Mouse (Mus musculus): Measurements from ENCODE around the gene Sema4g. TPM values are rescaled to one million over a fixed set of nuclear protein-coding genes. Genes with fewer than 3 reads are reported as not detected.

Sema4g gene
- polyA plus RNA-seq, 1 experiment = 1.3 TPM

DNA sequence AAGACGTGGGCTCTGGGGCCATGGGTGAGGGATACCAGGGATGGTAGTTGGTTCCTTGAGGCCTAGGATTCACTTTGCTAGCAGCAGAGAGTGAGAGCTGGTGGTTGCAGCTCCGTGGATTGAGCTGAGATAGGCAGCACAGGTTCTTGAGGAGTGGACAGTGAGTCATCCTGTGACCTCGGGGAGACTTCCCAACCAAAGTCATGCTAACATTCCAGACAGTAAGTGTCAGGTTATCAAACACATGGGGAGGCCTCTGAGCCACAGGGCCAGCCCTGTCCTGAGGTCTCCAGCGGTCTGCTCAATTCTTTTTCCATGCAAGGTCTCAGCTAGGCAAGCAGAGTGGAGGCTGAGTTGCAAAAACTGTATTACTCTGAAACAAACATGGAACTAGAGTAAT lies 21.7 kb downstream of the Sema4g start:
- Histone ChIP-seq H3K27me3 (ENCODE audit: control insufficient read depth, insufficient read depth, low read length) (no peaks in the 10 kb centered on the region), H3K4me1 (ENCODE audit: control insufficient read depth, insufficient read depth, insufficient read length) (peaks cover 12% of the 10 kb centered on the region; the same call in 1 of the 2 replicates), H3K36me3 (ENCODE audit: control insufficient read depth, insufficient read depth, low read length) (peaks cover 3% of the 10 kb centered on the region; the same call in 1 of the 2 replicates), H3K4me3 (ENCODE audit: extremely low read depth, insufficient read depth, insufficient read length) (no peak overlapping the region), H3K27ac (ENCODE audit: insufficient read depth, low read length) (no peak overlapping the region)
- no peak for DNase-seq (ENCODE audit: low read depth in 1 of 2, low spot score in 2 of 2)
- TF ChIP-seq POLR2A (IDR thresholded peaks at IDR 0.05; ENCODE audit: low read depth, low read length) = no peak
- no peak for TF ChIP-seq CTCF (IDR thresholded peaks at IDR 0.05; ENCODE audit: extremely low read depth, insufficient read depth, insufficient read length, insufficient replicate concordance)
- WGBS = 91% methylated on average over 4 of the region's 4 CpGs

DNA sequence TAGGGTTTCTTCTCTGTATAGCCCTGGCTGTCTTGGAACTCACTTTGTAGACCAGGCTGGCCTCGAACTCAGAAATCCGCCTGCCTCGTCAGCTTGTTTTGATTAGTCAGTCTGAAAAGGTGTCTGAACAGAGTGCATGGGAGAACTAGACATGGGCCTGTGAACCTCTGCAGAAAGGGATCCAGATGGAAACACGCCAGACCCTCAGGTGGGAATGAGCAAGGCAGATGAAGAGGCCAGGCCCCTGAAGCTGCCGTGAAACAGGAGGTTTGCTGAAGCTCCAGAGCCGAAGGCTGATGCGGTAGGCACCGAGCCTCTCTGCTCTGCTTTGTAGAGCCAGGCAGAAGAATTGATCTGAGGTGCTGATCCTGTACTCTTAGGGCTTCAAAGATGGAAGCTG lies 23.3 kb downstream of the Sema4g start:
- Histone ChIP-seq H3K27me3 (ENCODE audit: control insufficient read depth, insufficient read depth, low read length) (peaks cover 1% of the 10 kb centered on the region; the same call in 1 of the 2 replicates), H3K36me3 (ENCODE audit: control insufficient read depth, insufficient read depth, low read length) (peaks cover 3% of the 10 kb centered on the region; the same call in 1 of the 2 replicates), H3K4me3 (ENCODE audit: extremely low read depth, insufficient read depth, insufficient read length) (no peak overlapping the region), H3K27ac (ENCODE audit: insufficient read depth, low read length) (no peak overlapping the region), H3K4me1 (ENCODE audit: control insufficient read depth, insufficient read depth, insufficient read length) (peaks cover 15% of the 10 kb centered on the region; the same call in 1 of the 2 replicates)
- 92% methylated on average over 8 of the region's 8 CpGs for WGBS
- TF ChIP-seq CTCF (IDR thresholded peaks at IDR 0.05; ENCODE audit: extremely low read depth, insufficient read depth, insufficient read length, insufficient replicate concordance) = no peak
- no peak for TF ChIP-seq POLR2A (IDR thresholded peaks at IDR 0.05; ENCODE audit: low read depth, low read length)
- DNase-seq (ENCODE audit: low read depth in 1 of 2, low spot score in 2 of 2) = no peak

DNA sequence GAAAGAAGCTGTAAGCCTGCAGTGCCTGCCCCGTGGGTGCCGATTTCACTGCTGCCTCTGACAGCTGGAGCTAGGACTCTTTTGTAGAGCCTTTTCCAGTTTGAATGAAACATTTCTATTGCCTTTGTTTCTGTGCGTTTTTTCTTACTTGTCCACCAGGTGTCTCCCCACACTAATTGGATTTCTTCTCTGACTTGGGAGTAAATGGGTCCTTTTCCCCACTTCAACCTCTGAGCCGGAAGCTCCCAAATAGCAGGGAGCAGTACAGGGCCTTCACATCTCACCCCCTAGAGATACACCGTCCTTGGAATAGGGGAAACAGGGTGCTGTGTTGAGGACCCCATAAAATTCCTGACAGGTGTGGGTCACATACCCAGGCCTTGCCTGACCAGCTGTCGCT lies 23.7 kb downstream of the Sema4g start:
- WGBS = 62% methylated on average over 6 of the region's 6 CpGs
- peaks cover 3% of the 10 kb centered on the region; the same call in 1 of the 2 replicates for H3K36me3 ChIP-seq (ENCODE audit: control insufficient read depth, insufficient read depth, low read length)
- no peak overlapping the region for H3K27ac ChIP-seq (ENCODE audit: insufficient read depth, low read length)
- TF ChIP-seq POLR2A (IDR thresholded peaks at IDR 0.05; ENCODE audit: low read depth, low read length) (no peak), CTCF (IDR thresholded peaks at IDR 0.05; ENCODE audit: extremely low read depth, insufficient read depth, insufficient read length, insufficient replicate concordance) (no peak)
- no peak overlapping the region for H3K4me3 ChIP-seq (ENCODE audit: extremely low read depth, insufficient read depth, insufficient read length)
- H3K27me3 ChIP-seq (ENCODE audit: control insufficient read depth, insufficient read depth, low read length) = peaks cover 4% of the 10 kb centered on the region
- DNase-seq (ENCODE audit: low read depth in 1 of 2, low spot score in 2 of 2) = no peak
- peaks cover 15% of the 10 kb centered on the region; the same call in 1 of the 2 replicates for H3K4me1 ChIP-seq (ENCODE audit: control insufficient read depth, insufficient read depth, insufficient read length)

DNA sequence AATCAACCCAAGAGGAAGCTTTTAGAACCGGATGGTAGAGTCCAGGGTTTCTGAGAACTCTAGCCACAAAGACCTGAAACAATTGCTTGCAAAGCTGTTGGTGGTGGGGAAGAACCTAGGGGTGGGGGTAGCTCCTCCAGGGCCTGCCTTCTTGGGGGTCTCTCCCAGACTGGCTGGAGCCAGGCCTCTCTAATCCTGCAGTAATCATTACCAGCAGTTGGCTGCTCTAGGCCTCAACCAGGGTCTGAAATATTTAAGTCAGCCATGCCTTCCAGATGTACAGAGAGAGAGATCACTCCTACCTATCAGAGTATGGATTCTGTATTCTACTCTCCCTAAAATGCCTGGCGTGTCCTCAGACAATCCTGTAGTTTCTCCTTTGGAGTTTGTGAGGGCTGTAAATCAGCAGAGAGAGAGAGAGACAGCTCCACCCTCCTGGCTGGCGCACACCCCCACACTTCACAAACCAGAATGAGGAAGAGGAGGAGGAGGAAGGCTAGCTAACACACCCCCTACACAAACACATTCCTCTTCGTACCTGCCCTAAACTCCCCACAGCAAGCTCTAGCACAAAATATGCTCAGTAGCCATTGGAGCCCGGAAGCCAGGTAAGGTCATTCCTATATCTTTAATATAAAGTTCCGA lies 24.8 kb downstream of the Sema4g start:
- 58% methylated on average over 6 of the region's 6 CpGs for WGBS
- peaks cover 11% of the 10 kb centered on the region for H3K27me3 ChIP-seq (ENCODE audit: control insufficient read depth, insufficient read depth, low read length)
- no peak overlapping the region for H3K4me3 ChIP-seq (ENCODE audit: extremely low read depth, insufficient read depth, insufficient read length)
- H3K36me3 ChIP-seq (ENCODE audit: control insufficient read depth, insufficient read depth, low read length) = peaks cover 3% of the 10 kb centered on the region; the same call in 1 of the 2 replicates
- DNase-seq (ENCODE audit: low read depth in 1 of 2, low spot score in 2 of 2) = no peak
- H3K27ac ChIP-seq (ENCODE audit: insufficient read depth, low read length) = no peak overlapping the region
- TF ChIP-seq CTCF (IDR thresholded peaks at IDR 0.05; ENCODE audit: extremely low read depth, insufficient read depth, insufficient read length, insufficient replicate concordance) (no peak), POLR2A (IDR thresholded peaks at IDR 0.05; ENCODE audit: low read depth, low read length) (no peak)
- peaks cover 15% of the 10 kb centered on the region; the same call in 1 of the 2 replicates for H3K4me1 ChIP-seq (ENCODE audit: control insufficient read depth, insufficient read depth, insufficient read length)

DNA sequence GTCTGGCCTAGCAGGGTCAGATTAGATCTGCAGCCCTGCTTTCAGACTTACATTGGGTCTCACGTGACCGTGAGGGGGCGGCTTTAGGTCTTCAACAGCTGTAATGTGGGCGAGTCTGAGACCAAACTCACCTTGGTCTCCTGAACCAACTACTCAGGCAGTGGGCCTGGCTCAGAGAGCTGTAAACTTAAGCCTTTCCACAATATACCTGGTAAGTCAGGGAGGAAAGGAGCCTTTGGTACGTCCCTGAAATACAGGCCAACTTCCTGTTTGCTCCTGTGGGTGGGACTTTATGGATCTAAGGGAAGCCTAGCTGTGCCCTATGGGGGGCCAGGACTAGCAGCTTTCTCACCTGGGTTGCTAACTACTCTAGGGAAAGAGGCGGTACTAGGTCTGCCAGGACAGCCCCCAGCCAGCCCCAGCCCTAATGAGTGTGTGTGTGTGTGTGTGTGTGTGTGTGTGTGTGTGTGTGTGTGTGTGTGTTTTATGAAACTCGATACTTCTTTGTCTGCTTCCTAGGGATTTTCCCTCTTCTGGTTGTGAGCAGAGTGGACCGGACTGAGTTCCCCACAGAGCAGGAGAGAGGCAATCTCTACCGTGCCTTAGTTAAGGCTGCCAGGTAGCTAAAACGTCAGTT lies 25.6 kb downstream of the Sema4g start, which contains the start of gene Lzts2:
Gene Lzts2, plus strand, starts transcription at position 80 of the 637 bp plus-strand sequence.
- H3K4me3 ChIP-seq (ENCODE audit: extremely low read depth, insufficient read depth, insufficient read length) = peak within 1 kb of the TSS; percentile 69
- peaks cover 3% of the 10 kb centered on the region; the same call in 1 of the 2 replicates for H3K36me3 ChIP-seq (ENCODE audit: control insufficient read depth, insufficient read depth, low read length)
- H3K4me1 ChIP-seq (ENCODE audit: control insufficient read depth, insufficient read depth, insufficient read length) = peaks cover 15% of the 10 kb centered on the region; the same call in 1 of the 2 replicates
- DNase-seq (ENCODE audit: low read depth in 1 of 2, low spot score in 2 of 2) = no peak
- peaks cover 11% of the 10 kb centered on the region for H3K27me3 ChIP-seq (ENCODE audit: control insufficient read depth, insufficient read depth, low read length)
- WGBS = 12% methylated on average over 10 of the region's 10 CpGs
- H3K27ac ChIP-seq (ENCODE audit: insufficient read depth, low read length) = peak within 1 kb of the TSS; percentile 55; the same call in 1 of the 2 replicates
- TF ChIP-seq CTCF (IDR thresholded peaks at IDR 0.05; ENCODE audit: extremely low read depth, insufficient read depth, insufficient read length, insufficient replicate concordance) (no peak), POLR2A (IDR thresholded peaks at IDR 0.05; ENCODE audit: low read depth, low read length) (no peak)

DNA sequence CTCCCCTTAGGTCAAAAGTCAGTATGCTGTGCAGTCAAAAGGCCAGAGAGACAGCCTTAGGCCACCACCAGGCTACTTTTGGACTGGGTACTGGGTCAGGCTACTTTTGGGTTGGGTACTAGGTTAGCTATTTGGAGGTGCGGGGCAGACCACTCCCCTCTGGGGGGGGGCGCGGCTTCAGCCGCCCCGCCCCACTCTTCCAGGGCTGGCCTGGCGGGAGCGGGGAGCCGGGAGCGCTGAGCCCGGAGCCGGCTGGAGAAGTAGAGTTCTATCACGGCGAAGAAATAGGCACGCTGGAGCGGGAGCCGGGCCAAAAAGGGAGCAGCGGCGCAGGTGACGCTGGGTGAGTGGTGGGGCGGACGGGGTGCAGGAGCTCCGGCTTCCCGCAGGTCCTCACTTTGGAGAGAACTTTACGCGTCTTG lies 26.1 kb downstream of the Sema4g start:
- TF ChIP-seq CTCF (IDR thresholded peaks at IDR 0.05; ENCODE audit: extremely low read depth, insufficient read depth, insufficient read length, insufficient replicate concordance) = no peak
- TF ChIP-seq POLR2A (IDR thresholded peaks at IDR 0.05; ENCODE audit: low read depth, low read length) = no peak
- peak overlapping the region; percentile 69 for H3K4me3 ChIP-seq (ENCODE audit: extremely low read depth, insufficient read depth, insufficient read length)
- peak overlapping the region; percentile 55; the same call in 1 of the 2 replicates for H3K27ac ChIP-seq (ENCODE audit: insufficient read depth, low read length)
- 2% methylated on average over 25 of the region's 25 CpGs for WGBS
- peaks cover 2% of the 10 kb centered on the region; the same call in 1 of the 2 replicates for H3K36me3 ChIP-seq (ENCODE audit: control insufficient read depth, insufficient read depth, low read length)
- peaks cover 11% of the 10 kb centered on the region for H3K27me3 ChIP-seq (ENCODE audit: control insufficient read depth, insufficient read depth, low read length)
- no peak for DNase-seq (ENCODE audit: low read depth in 1 of 2, low spot score in 2 of 2)
- peaks cover 15% of the 10 kb centered on the region; the same call in 1 of the 2 replicates for H3K4me1 ChIP-seq (ENCODE audit: control insufficient read depth, insufficient read depth, insufficient read length)
